Mouse (Mus musculus) lung, postnatal 0 days (tissue): ENCODE data around the gene Lgr4. TPM values are rescaled to one million over a fixed set of nuclear protein-coding genes. Genes with fewer than 3 reads are reported as not detected.

Experiments used
- ATAC-seq: fragments of 200-750 bp; cut with Nextera tagmentation; 2 replicates; pipeline ENCODE4 v1.8.0; 2017; ENCODE audit warnings: moderate library complexity
- DNase-seq: peaks from one replicate; pipeline ENCODE4 v3.0.0-alpha.2; 2016; ENCODE audit warnings: low spot score
- H3K27ac ChIP-seq: fragments of 300-500 bp; sonication (generic); 2 replicates; pipeline ENCODE4 v1.5.1; 2014; ENCODE audit warnings: antibody characterized with exemption, mild to moderate bottlenecking, low read length, mixed read lengths
- H3K27me3 ChIP-seq: fragments of 300-500 bp; sonication (generic); replicated peaks from 2 replicates; pipeline ENCODE4 v1.6.1; 2014; ENCODE audit warnings: low read length, mixed read lengths; ENCODE audit not compliant: insufficient read depth
- H3K36me3 ChIP-seq: fragments of 300-500 bp; sonication (generic); 2 replicates; pipeline ENCODE4 v1.6.1; 2014; ENCODE audit warnings: low read length, mixed read lengths; ENCODE audit not compliant: insufficient read depth
- H3K4me1 ChIP-seq: fragments of 300-500 bp; sonication (generic); 2 replicates; pipeline ENCODE4 v1.6.1; 2014; ENCODE audit warnings: antibody characterized with exemption, low read depth, low read length, mixed read lengths; ENCODE audit not compliant: insufficient read depth
- H3K4me2 ChIP-seq: fragments of 300-500 bp; sonication (generic); replicated peaks from 2 replicates; pipeline ENCODE4 v1.6.1; 2014; ENCODE audit warnings: low read depth, mild to moderate bottlenecking, low read length, moderate library complexity, mixed read lengths
- H3K4me3 ChIP-seq: fragments of 300-500 bp; sonication (generic); 2 replicates; pipeline ENCODE4 v1.5.1; 2014; ENCODE audit warnings: low read depth, low read length
- H3K9ac ChIP-seq: fragments of 300-500 bp; sonication (generic); replicated peaks from 2 replicates; pipeline ENCODE4 v1.6.1; 2014; ENCODE audit warnings: low read depth, mild to moderate bottlenecking
- H3K9me3 ChIP-seq: fragments of 300-500 bp; sonication (generic); 2 replicates; pipeline ENCODE4 v1.6.1; 2016; ENCODE audit warnings: low read length, mixed read lengths
- CTCF ChIP-seq: IDR thresholded peaks from 2 replicates; pipeline ENCODE4 v1.5.1; 2016; ENCODE audit warnings: antibody characterized with exemption, mild to moderate bottlenecking
- EP300 ChIP-seq: IDR thresholded peaks from 2 replicates; pipeline ENCODE4 v1.6.1; 2016; ENCODE audit warnings: antibody characterized with exemption, mild to moderate bottlenecking, control low read depth
- WGBS: fragments of 180-500 bp; shearing (Covaris S2); extraction: QIAGEN DNeasy Blood & Tissue Kit; methylation state at CpG from one replicate; pipeline ENCODE4 v1.1.7; 2014; 5-methylcytosine and 5-hydroxymethylcytosine counted together
- polyA plus RNA-seq: library from polyadenylated mRNA; unstranded; fragments of >200 nt; fragmentation: Nextera tagmentation; extraction: Ambion mirVana; gene quantifications from 2 replicates; pipeline ENCODE4 v1.2.1, GENCODE M21; 2015

Gene Lgr4
- polyA plus RNA-seq, 1 experiment from 2014 or later, result 1.8 TPM

GRCm38 (mm10) chr2:110058424-110058823 lies 141.0 kb downstream of the Lgr4 start:
- no peaks in the 10 kb centered on the region for H3K36me3 ChIP-seq
- H3K4me2 ChIP-seq, result no peak overlapping the region
- H3K9me3 ChIP-seq, result no peaks in the 10 kb centered on the region
- H3K9ac ChIP-seq, result no peak overlapping the region
- H3K27ac ChIP-seq, result no peak overlapping the region
- no peak for TF ChIP-seq EP300
- TF ChIP-seq CTCF, result no peak
- H3K4me3 ChIP-seq, result no peak overlapping the region
- 57% methylated on average over 4 of the region's 4 CpGs for WGBS
- no peak for ATAC-seq
- no peaks in the 10 kb centered on the region for H3K27me3 ChIP-seq
- H3K4me1 ChIP-seq, result no peaks in the 10 kb centered on the region
- no peak for DNase-seq

GRCm38 (mm10) chr2:110063131-110063530 lies 145.7 kb downstream of the Lgr4 start:
- no peaks in the 10 kb centered on the region for H3K36me3 ChIP-seq
- no peak overlapping the region for H3K4me2 ChIP-seq
- DNase-seq (peak; percentile 8), ATAC-seq (no peak)
- H3K4me3 ChIP-seq, result no peak overlapping the region
- H3K27ac ChIP-seq, result no peak overlapping the region
- TF ChIP-seq CTCF, result peak; percentile 28
- no peak for TF ChIP-seq EP300
- H3K27me3 ChIP-seq, result no peaks in the 10 kb centered on the region
- H3K9ac ChIP-seq, result no peak overlapping the region
- no peaks in the 10 kb centered on the region for H3K9me3 ChIP-seq
- WGBS, result 85% methylated on average over 1 of the region's 1 CpGs
- no peaks in the 10 kb centered on the region for H3K4me1 ChIP-seq

Other genes with a start within 250 kb of the Lgr4 start
- gene Bdnf, start 242.9 kb upstream of the Lgr4 start, polyA plus RNA-seq, result 0.78 and 0.82 TPM in 2 replicates
- gene Lin7c, start 26.8 kb upstream of the Lgr4 start, polyA plus RNA-seq, result 39.1 and 45.0 TPM in 2 replicates
- gene Ccdc34, start 100.2 kb downstream of the Lgr4 start, polyA plus RNA-seq, result 10.4 and 11.0 TPM in 2 replicates